Mouse (Mus musculus) heart, adult 8-10 months (tissue): Measurements from ENCODE around the gene Adora3. TPM values are rescaled to one million over a fixed set of nuclear protein-coding genes. Genes with fewer than 3 reads are reported as not detected.

Experiments used
- DNase-seq: peaks from one replicate; pipeline ENCODE4 v3.0.0; 2022; ENCODE audit warnings: low spot score
- total RNA-seq, 4 experiments: library from RNA; stranded (reverse); gene quantifications; 2 replicates each; pipeline ENCODE4 v1.2.4; 2022

Gene Adora3
- total RNA-seq, 4 experiments from 2014 or later: 0.25 to 0.44 (median 0.32) TPM; not detected in 1

GRCm38 (mm10) chr3:105876022-105876421 lies 5.4 kb downstream of the Adora3 start:
- DNase-seq: no peak

DNA sequence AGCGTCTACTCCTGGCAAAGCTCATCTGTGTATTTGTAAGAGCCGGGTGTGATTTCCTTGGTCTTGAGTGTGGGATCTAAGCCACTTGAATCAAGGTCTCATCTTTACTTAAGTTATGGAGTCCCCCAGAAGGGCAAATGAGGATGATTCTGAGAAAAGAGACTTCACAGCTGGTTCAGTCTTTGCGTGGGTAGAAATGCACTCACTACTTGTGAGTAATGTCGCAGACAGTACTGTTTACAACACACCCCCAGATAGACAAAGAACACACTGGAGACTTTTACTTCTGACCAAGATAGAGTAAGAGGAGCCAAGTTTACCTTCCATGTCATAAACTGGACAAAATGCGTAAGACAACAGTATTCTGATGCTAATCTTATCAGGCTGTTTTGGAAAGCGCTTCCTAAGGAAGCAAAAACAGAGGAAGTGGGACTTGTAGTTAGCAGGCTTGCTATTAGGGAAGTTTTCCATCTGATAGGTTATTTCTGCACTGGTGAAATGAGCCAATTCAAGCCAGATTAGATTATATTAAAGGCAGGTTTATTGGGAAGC lies 6.7 kb downstream of the Adora3 start:
- DNase-seq: no peak

GRCm38 (mm10) chr3:105877919-105878318 lies 7.3 kb downstream of the Adora3 start:
- no peak for DNase-seq

- DNase-seq: no peak
These were observed 8.1 kb downstream of the Adora3 start for GRCm38 (mm10) chr3:105878751-105879150.

DNA sequence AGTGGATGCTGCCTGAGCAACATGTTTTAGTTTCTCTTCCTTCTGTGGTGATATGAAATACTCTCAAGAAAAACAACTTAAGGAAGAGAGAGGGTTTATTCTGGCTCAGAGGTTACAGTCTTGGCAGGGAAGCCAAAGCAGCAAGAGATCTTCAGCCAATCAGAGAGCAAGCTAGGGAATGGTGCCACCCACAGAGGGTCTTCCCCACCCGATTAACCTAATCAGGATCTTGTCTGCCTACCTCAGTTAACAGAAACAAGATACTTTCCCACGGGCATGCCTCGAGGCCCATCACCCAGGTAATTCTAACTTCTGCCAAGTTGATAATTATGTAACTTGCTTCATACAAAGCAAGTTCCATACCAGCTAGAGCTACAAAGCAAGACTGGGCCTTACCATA lies 9.8 kb downstream of the Adora3 start:
- DNase-seq: no peak

DNA sequence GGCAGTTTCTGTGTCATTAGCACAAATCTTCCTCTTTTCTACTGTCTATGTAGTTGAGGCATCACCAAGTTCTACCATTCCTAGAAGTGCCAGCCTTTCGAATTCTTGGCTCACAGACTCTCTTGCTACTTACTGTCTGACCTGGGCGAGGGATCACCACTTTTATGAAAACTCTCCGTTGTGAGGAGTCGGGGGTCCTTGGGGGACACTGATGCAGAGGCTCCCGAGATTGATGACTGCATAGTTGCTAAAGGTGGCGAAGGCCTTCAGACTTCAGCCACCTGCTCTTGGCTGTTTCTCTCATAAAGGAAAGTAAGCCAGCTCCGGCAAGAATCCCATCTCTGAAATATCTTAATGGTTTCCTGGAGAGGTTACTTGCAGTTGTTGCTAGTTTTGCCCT lies 11.4 kb downstream of the Adora3 start:
- DNase-seq: no peak

GRCm38 (mm10) chr3:105883111-105883510 lies 12.5 kb downstream of the Adora3 start:
- no peak for DNase-seq

GRCm38 (mm10) chr3:105888961-105889360 lies 18.3 kb downstream of the Adora3 start:
- DNase-seq: no peak

- DNase-seq: no peak
These were observed 19.6 kb downstream of the Adora3 start for GRCm38 (mm10) chr3:105890220-105890619.

- DNase-seq: no peak
These were observed 20.5 kb downstream of the Adora3 start for GRCm38 (mm10) chr3:105891141-105891540.

DNA sequence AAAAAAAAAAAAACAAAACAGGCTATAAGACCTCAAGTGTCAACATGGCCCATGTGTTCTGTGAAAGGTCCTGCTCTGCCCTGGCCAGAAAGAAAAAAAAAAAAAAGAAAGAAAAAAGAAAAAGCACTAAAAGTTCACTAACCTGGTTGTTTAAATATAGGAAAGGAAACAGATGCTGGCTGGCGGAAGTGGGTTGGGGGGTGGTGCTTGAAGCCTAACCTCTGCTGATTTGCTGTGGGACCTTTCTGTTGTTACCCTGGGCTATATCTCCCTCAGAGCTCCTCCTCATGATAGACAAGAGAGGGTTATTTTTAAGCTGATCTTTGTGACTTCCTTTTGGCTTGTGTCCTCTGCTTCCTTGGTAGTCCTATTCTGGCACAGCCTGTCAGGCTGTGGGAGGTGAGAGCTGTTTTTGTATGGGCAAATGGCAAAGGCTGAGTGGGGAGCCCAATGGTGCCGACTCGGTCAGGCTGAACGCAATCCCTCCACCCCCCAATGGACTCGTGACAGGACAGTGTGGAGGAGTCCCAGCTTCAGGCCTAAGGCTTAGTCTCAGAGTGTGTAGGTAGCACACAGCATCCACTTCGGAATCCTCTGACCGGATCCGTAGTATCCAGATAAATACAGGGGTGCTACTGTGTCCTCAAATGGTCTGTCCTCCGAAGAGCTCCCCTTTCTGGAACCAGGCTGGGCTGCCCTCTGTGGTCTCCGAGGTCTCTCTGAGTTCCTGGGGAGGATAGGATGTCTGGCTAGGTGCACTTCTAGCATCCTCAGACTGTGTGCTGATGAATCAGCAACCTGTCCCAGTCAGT lies 21.3 kb downstream of the Adora3 start:
- DNase-seq: peak; percentile 84

DNA sequence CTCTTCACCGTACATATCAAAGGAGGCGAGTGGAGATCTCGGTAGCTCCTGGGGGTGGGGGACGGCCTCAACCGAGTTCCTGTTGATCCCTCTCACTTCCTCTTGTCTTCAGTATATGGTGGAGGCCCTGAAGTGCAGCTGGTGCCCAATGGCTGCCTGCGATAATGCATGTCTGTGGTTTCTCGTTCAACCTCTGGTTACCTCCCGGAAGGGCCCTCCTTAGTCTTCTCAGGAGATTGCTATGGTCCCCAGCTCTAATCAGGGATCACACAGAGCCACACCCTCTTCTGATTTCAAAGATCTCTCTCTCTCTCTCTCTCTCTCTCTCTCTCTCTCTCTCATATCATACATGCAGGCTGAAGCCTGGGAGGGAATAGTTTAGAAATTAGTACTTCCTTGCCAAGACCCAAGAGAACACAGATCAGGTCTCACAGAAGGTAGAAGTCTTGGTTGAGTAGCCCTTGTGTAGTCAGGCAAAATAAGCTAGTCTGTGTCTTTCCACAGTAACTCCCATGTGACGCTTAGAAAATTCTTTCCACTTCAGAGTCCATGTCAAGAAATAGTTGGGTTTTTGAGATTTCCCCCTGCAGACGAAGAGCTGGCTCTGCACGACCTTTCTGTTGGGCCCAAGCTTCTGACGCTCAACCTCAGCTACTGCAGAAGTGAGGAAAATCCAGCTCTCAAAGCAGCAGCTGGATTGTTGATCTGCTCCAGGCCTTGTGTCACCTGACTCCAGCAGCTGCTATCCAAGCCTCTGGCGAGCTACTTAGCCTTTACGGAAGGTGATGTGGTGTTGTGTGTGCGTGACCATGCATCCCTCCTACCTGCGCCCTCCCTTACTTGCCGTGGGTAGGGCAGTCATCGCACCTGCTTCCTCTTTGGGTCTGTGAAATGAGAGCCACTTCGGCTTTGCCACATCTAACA lies 22.2 kb downstream of the Adora3 start:
- no peak for DNase-seq

DNA sequence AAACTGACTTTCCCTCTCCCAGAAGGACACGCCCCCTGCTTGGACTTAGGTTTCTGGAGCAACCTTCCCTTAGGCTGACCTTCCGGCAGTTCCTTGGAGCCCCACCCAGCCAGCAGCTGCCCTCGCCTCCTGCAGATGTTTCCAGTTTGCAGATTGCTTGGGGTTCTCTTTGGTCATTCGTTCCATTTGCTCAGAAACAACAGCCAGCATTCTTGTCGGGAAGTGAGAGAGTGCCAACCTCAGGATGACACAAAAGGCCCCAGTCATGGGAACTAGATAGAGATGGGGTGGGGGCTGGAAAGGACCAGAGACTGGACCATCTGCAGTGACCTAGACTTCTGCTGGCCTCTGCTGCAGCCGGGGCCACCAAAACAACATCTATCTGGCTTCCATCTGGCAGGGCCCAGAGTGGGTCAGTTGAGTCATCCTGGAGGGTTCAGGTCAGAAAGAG lies 23.3 kb downstream of the Adora3 start:
- peak; percentile 86 for DNase-seq

- peak; percentile 96 for DNase-seq
These were observed 24.2 kb downstream of the Adora3 start for GRCm38 (mm10) chr3:105894601-105895592.

DNA sequence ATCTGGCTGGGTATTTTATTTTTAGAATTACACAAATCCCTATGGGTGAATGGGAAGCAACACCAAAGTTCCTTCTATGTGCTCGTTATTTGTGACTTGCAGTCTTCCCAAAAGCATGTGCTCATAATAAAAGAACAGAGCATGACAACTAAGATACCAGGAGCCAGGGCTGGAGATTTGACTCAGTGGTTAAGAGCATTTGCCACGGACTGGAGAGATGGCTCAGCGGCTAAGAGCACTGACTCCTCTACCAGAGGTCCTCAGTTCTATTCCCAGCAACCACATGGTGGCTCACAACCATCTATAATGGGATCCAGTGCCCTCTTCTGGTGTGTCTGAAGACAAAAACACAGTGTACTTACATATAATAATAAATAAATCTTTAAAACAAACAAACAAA lies 26.2 kb downstream of the Adora3 start:
- DNase-seq: no peak

DNA sequence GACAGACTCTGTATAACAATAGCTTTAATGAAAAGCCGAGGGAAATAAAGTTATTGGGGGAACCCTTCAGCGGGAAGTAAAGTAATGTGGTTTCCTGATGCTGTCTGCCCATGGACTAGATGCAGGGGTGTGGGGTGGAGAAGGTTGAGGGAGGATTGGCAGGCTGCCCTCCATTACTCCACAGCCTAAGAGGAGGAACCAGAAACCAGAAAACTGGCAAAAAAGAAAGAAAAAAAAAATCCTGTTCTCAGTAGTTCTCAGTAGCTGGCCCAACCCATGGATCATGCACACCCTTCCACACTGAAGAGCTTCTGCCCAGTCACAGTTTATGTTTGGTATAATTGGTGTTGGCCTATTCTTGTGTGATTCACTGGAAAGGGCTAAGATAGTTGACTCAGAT lies 27.7 kb downstream of the Adora3 start:
- peak; percentile 64 for DNase-seq

- DNase-seq: no peak
These were observed 28.2 kb downstream of the Adora3 start for GRCm38 (mm10) chr3:105898861-105899260.

DNA sequence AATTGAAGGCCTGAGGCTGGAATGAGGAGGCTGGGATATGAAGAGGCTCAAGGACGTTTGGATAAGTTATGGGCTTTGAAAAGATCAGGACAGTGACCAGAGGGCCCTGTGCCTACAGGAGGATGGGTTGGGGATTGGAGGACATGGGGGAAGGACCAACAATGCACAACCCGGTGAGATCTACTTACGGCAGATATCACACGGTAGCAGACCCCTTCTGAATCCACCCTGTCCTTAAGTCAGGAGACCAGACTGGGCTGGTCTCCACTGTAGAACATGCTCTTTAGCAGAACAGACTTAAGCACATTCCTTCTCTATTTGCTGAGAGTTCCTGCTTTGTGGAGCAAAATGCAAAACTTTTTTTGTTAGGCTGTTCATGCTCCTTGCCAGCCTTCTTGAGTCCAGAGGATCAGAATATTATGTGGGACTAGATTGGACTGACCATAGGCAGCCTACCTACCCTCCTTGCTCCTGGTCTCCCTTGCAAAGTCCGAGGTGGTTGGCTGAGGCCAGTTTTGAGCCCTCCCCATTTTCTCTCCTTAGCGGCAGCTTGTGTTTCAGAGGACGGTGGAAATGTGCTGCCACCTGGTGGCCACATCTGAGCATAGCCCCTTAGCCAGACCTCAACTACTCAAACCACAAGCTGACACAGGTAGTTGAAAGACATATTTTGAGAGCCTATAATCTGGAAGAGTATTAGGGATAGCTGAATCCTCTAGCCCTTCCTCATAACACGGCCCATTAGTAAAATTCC lies 28.9 kb downstream of the Adora3 start:
- peak; percentile 83 for DNase-seq

GRCm38 (mm10) chr3:105900266-105900665 lies 29.6 kb downstream of the Adora3 start:
- DNase-seq: no peak

GRCm38 (mm10) chr3:105900716-105901115 lies 30.1 kb downstream of the Adora3 start:
- no peak for DNase-seq
